Mouse (Mus musculus) intestine, embryonic 16.5 days (tissue): Measurements from ENCODE around the gene Taf15. TPM values are rescaled to one million over a fixed set of nuclear protein-coding genes. Genes with fewer than 3 reads are reported as not detected.

Experiments used
- ATAC-seq: fragments of 200-750 bp; cut with Nextera tagmentation; 2 replicates; pipeline ENCODE4 v1.8.0; 2017; ENCODE audit warnings: moderate TSS enrichment, moderate library complexity
- H3K27ac ChIP-seq: fragments of 300-500 bp; sonication (generic); 2 replicates; pipeline ENCODE4 v1.5.1; 2014; ENCODE audit warnings: mild to moderate bottlenecking, low read length
- H3K27me3 ChIP-seq: fragments of 300-500 bp; sonication (generic); replicated peaks from 2 replicates; pipeline ENCODE4 v1.6.1; 2014; ENCODE audit warnings: low read length, control low read depth, mixed read lengths; ENCODE audit not compliant: control insufficient read depth, insufficient read depth
- H3K36me3 ChIP-seq: fragments of 300-500 bp; sonication (generic); 2 replicates; pipeline ENCODE4 v1.6.1; 2014; ENCODE audit warnings: low read length, control low read depth; ENCODE audit not compliant: control insufficient read depth, insufficient read depth
- H3K4me1 ChIP-seq: fragments of 300-500 bp; sonication (generic); 2 replicates; pipeline ENCODE4 v1.6.1; 2014; ENCODE audit warnings: low read length, control low read depth, mixed read lengths; ENCODE audit not compliant: control insufficient read depth, insufficient read depth
- H3K4me2 ChIP-seq: fragments of 300-500 bp; sonication (generic); 2 replicates; pipeline ENCODE4 v1.6.1; 2014; ENCODE audit warnings: low read depth, low read length, control low read depth
- H3K4me3 ChIP-seq: fragments of 300-500 bp; sonication (generic); 2 replicates; pipeline ENCODE4 v1.5.1; 2014; ENCODE audit warnings: mild to moderate bottlenecking, low read length
- H3K9ac ChIP-seq: fragments of 300-500 bp; sonication (generic); 2 replicates; pipeline ENCODE4 v1.6.1; 2014; ENCODE audit warnings: low read depth, low read length
- H3K9me3 ChIP-seq: fragments of 300-500 bp; sonication (generic); 2 replicates; pipeline ENCODE4 v1.6.1; 2016; ENCODE audit warnings: low read length, control low read depth; ENCODE audit not compliant: control insufficient read depth
- WGBS: fragments of 180-500 bp; shearing (Covaris S2); extraction: QIAGEN DNeasy Blood & Tissue Kit; methylation state at CpG from one replicate; pipeline ENCODE4 v1.1.7; 2014; 5-methylcytosine and 5-hydroxymethylcytosine counted together
- polyA plus RNA-seq: library from polyadenylated mRNA; unstranded; fragments of >200 nt; fragmentation: Nextera tagmentation; extraction: Ambion mirVana; gene quantifications from 2 replicates; pipeline ENCODE4 v1.2.1, GENCODE M21; 2015

Gene Taf15
- polyA plus RNA-seq, 1 experiment from 2014 or later: 10.0 TPM

GRCm38 (mm10) chr11:83529024-83529423 lies 56.1 kb downstream of the Taf15 start:
- WGBS: 76% methylated on average over 12 of the region's 12 CpGs
- H3K27ac ChIP-seq: no peak overlapping the region

GRCm38 (mm10) chr11:83530360-83530759 lies 57.5 kb downstream of the Taf15 start, which contains the start of gene Ccl5:
TSS of gene Ccl5 (minus strand) at chr11:83530518.
- no peaks in the 10 kb centered on the region for H3K36me3 ChIP-seq
- no peak within 1 kb of the TSS for H3K4me2 ChIP-seq
- no peaks in the 10 kb centered on the region; the same call in 1 of the 2 replicates for H3K4me1 ChIP-seq
- no peak within 1 kb of the TSS for H3K27ac ChIP-seq
- ATAC-seq: no peak
- no peak within 1 kb of the TSS for H3K4me3 ChIP-seq
- 87% methylated on average over 5 of the region's 5 CpGs for WGBS
- no peak within 1 kb of the TSS for H3K9ac ChIP-seq
- no peaks in the 10 kb centered on the region for H3K9me3 ChIP-seq
- H3K27me3 ChIP-seq: no peaks in the 10 kb centered on the region

More at GRCm38 (mm10) chr11:83529024-83529423, 56.1 kb downstream of the Taf15 start:
- Histone ChIP-seq H3K4me3 (no peak overlapping the region), H3K36me3 (no peaks in the 10 kb centered on the region), H3K4me1 (no peaks in the 10 kb centered on the region), H3K9me3 (no peaks in the 10 kb centered on the region), H3K27me3 (no peaks in the 10 kb centered on the region), H3K4me2 (no peak overlapping the region), H3K9ac (no peak overlapping the region)
- ATAC-seq: no peak

- no peak overlapping the region for H3K27ac ChIP-seq
- no peak overlapping the region for H3K4me2 ChIP-seq
- H3K4me3 ChIP-seq: no peak overlapping the region
- no peak overlapping the region for H3K9ac ChIP-seq
- no peaks in the 10 kb centered on the region for H3K27me3 ChIP-seq
- no peaks in the 10 kb centered on the region; the same call in 1 of the 2 replicates for H3K4me1 ChIP-seq
- no peak for ATAC-seq
- no peaks in the 10 kb centered on the region for H3K36me3 ChIP-seq
- WGBS: 85% methylated on average over 1 of the region's 1 CpGs
- H3K9me3 ChIP-seq: no peaks in the 10 kb centered on the region
Observed at GRCm38 (mm10) chr11:83533192-83533591, 60.3 kb downstream of the Taf15 start.

GRCm38 (mm10) chr11:83534143-83534542 lies 61.3 kb downstream of the Taf15 start:
- 76% methylated on average over 8 of the region's 8 CpGs for WGBS
- no peaks in the 10 kb centered on the region; the same call in 1 of the 2 replicates for H3K4me1 ChIP-seq
- H3K9ac ChIP-seq: no peak overlapping the region
- peak overlapping the region; percentile 31 for H3K4me2 ChIP-seq
- no peak for ATAC-seq
- H3K27me3 ChIP-seq: no peaks in the 10 kb centered on the region
- H3K4me3 ChIP-seq: 0 out of 2 replicates have a peak overlapping the region, but pooled peaks have one; percentile 1
- no peaks in the 10 kb centered on the region for H3K36me3 ChIP-seq
- H3K27ac ChIP-seq: no peak overlapping the region
- no peaks in the 10 kb centered on the region for H3K9me3 ChIP-seq

GRCm38 (mm10) chr11:83534609-83535423 lies 61.9 kb downstream of the Taf15 start:
- ATAC-seq: peak; percentile 72
- Histone ChIP-seq H3K27me3 (no peaks in the 10 kb centered on the region), H3K9me3 (no peaks in the 10 kb centered on the region), H3K27ac (no peak overlapping the region), H3K9ac (no peak overlapping the region), H3K4me3 (peak overlapping the region; percentile 1; the same call in 1 of the 2 replicates), H3K36me3 (no peaks in the 10 kb centered on the region), H3K4me1 (no peaks in the 10 kb centered on the region; the same call in 1 of the 2 replicates), H3K4me2 (peak overlapping the region; percentile 31)
- WGBS: 38% methylated on average over 13 of the region's 13 CpGs

GRCm38 (mm10) chr11:83536831-83537230 lies 63.9 kb downstream of the Taf15 start:
- no peaks in the 10 kb centered on the region for H3K9me3 ChIP-seq
- no peak overlapping the region for H3K4me3 ChIP-seq
- no peak overlapping the region for H3K4me2 ChIP-seq
- H3K4me1 ChIP-seq: no peaks in the 10 kb centered on the region; the same call in 1 of the 2 replicates
- H3K27me3 ChIP-seq: no peaks in the 10 kb centered on the region
- no peaks in the 10 kb centered on the region for H3K36me3 ChIP-seq
- H3K27ac ChIP-seq: no peak overlapping the region
- 72% methylated on average over 3 of the region's 3 CpGs for WGBS
- no peak overlapping the region for H3K9ac ChIP-seq
- ATAC-seq: no peak

- H3K9ac ChIP-seq: no peak overlapping the region
- no peak overlapping the region for H3K4me3 ChIP-seq
- H3K9me3 ChIP-seq: no peaks in the 10 kb centered on the region
- WGBS: 60% methylated on average over 3 of the region's 3 CpGs
- H3K4me1 ChIP-seq: no peaks in the 10 kb centered on the region; the same call in 1 of the 2 replicates
- H3K4me2 ChIP-seq: no peak overlapping the region
- H3K27me3 ChIP-seq: no peaks in the 10 kb centered on the region
- no peak for ATAC-seq
- H3K36me3 ChIP-seq: no peaks in the 10 kb centered on the region
- H3K27ac ChIP-seq: no peak overlapping the region
Observed at GRCm38 (mm10) chr11:83538705-83539314, 65.9 kb downstream of the Taf15 start.

GRCm38 (mm10) chr11:83540931-83541330 lies 68.0 kb downstream of the Taf15 start:
- no peak overlapping the region for H3K4me3 ChIP-seq
- H3K4me2 ChIP-seq: no peak overlapping the region
- no peaks in the 10 kb centered on the region for H3K27me3 ChIP-seq
- H3K36me3 ChIP-seq: no peaks in the 10 kb centered on the region
- no peak overlapping the region for H3K9ac ChIP-seq
- ATAC-seq: no peak
- WGBS: 79% methylated on average over 2 of the region's 2 CpGs
- H3K27ac ChIP-seq: no peak overlapping the region
- no peaks in the 10 kb centered on the region for H3K4me1 ChIP-seq
- no peaks in the 10 kb centered on the region for H3K9me3 ChIP-seq

GRCm38 (mm10) chr11:83541415-83541814 lies 68.5 kb downstream of the Taf15 start:
- Histone ChIP-seq H3K36me3 (no peaks in the 10 kb centered on the region), H3K27me3 (no peaks in the 10 kb centered on the region), H3K4me1 (no peaks in the 10 kb centered on the region), H3K9me3 (no peaks in the 10 kb centered on the region), H3K4me3 (no peak overlapping the region), H3K27ac (no peak overlapping the region), H3K4me2 (no peak overlapping the region), H3K9ac (no peak overlapping the region)
- 87% methylated on average over 3 of the region's 3 CpGs for WGBS
- no peak for ATAC-seq
